In the genomic region with DNA sequence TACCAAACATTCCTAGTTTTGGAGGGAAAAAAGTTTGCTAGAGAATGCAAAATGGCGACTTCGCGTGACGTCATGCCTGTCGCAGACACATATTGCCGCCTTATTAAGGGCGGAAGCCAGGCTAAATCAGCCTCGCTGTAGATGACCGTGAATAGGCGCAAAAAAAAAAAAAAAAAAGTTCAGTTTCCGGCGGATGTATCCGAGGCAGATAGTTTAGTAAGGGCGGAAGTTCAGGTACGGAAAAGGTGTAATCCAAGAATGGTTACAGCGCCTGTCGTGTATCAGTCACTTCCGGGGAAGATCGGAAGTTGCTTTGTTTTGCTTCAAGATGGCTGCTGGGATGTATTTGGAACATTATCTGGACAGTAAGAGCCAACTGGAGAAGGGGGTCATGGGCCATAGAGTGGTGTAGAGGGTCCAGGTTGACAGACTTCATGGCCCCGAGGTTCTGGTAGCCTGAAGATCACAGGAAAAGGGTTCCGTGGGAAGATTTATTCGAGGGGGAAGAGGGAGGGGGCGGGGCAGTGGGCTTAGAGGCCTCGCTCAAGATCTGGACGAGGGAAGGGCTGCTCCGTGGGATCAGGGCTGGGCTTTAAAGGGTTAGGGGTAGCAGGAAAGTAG, we compare ENCODE assay signal across 8 mouse cellular contexts. TPM values are rescaled to one million over a fixed set of nuclear protein-coding genes. Genes with fewer than 3 reads are reported as not detected.
DNase-seq lines count a peak whose midpoint lies in the region; ATAC-seq and TF ChIP-seq lines count a peak whose summit lies in the region.

A gene (plus strand): TSS at position 228 of the 621 bp plus-strand sequence.

- under 1% methylated on average over 26 of the region's 26 CpGs for WGBS in bone marrow, adult 2 months
- whole genome bisulfite sequencing in embryonic facial prominence, embryonic 15.5 days = under 1% methylated on average over 26 of the region's 26 CpGs
- WGBS in limb, embryonic 14.5 days = 0% methylated on average over 26 of the region's 26 CpGs
- under 1% methylated on average over 26 of the region's 26 CpGs for WGBS in midbrain, postnatal 0 days

- no peaks in the 10 kb centered on the region; the same call in 1 of the 2 replicates for H3K4me1 ChIP-seq in bone marrow, adult 2 months (ENCODE audit: control insufficient read depth, insufficient read depth, low read length)
- peaks cover 14% of the 10 kb centered on the region for H3K4me1 ChIP-seq in embryonic facial prominence, embryonic 15.5 days
- H3K4me1 ChIP-seq in limb, embryonic 14.5 days (ENCODE audit: control insufficient read depth, insufficient read depth, low read length) = peaks cover 4% of the 10 kb centered on the region; the same call in 1 of the 2 replicates
- H3K4me1 ChIP-seq in midbrain, postnatal 0 days (ENCODE audit: insufficient read depth, low read length) = no peaks in the 10 kb centered on the region

- no peak; the same call in 1 of the 2 replicates for TF ChIP-seq CTCF in bone marrow, adult 2 months (IDR thresholded peaks at IDR 0.05; ENCODE audit: control insufficient read depth, insufficient read depth, low read length)
- TF ChIP-seq CTCF in midbrain, postnatal 0 days (IDR thresholded peaks at IDR 0.05) = no peak

- peak within 1 kb of the TSS; percentile 64 for H3K9ac ChIP-seq in embryonic facial prominence, embryonic 15.5 days
- peak within 1 kb of the TSS; percentile 69 for H3K9ac ChIP-seq in limb, embryonic 14.5 days (ENCODE audit: low read depth, low read length, severe bottlenecking)
- H3K9ac ChIP-seq in midbrain, postnatal 0 days (replicated peaks; ENCODE audit: low read length, poor library complexity, severe bottlenecking) = peak within 1 kb of the TSS; percentile 75

- no peaks in the 10 kb centered on the region for H3K27me3 ChIP-seq in embryonic facial prominence, embryonic 15.5 days
- no peaks in the 10 kb centered on the region for H3K27me3 ChIP-seq in limb, embryonic 14.5 days (ENCODE audit: control insufficient read depth, insufficient read depth, low read length)
- no peaks in the 10 kb centered on the region for H3K27me3 ChIP-seq in midbrain, postnatal 0 days (ENCODE audit: insufficient read depth, low read length)

- peak; percentile 95 for ATAC-seq in embryonic facial prominence, embryonic 15.5 days (ENCODE audit: insufficient number of reproducible peaks, low FRiP score, low TSS enrichment, low read depth)
- peak; percentile 96 for ATAC-seq in limb, embryonic 14.5 days (ENCODE audit: low FRiP score, low read depth)
- ATAC-seq in midbrain, postnatal 0 days (ENCODE audit: low FRiP score) = peak; percentile 95

- H3K4me2 ChIP-seq in embryonic facial prominence, embryonic 15.5 days (replicated peaks) = peak within 1 kb of the TSS; percentile 70
- H3K4me2 ChIP-seq in limb, embryonic 14.5 days (replicated peaks; ENCODE audit: low read depth, low read length, severe bottlenecking) = peak within 1 kb of the TSS; percentile 76
- H3K4me2 ChIP-seq in midbrain, postnatal 0 days (ENCODE audit: low read depth, low read length, poor library complexity, severe bottlenecking) = peak within 1 kb of the TSS; percentile 70

- peak within 1 kb of the TSS; percentile 65 for H3K27ac ChIP-seq in bone marrow, adult 2 months (ENCODE audit: control insufficient read depth, insufficient read depth, low read depth, low read length, poor library complexity)
- peak within 1 kb of the TSS; percentile 90 for H3K27ac ChIP-seq in embryonic facial prominence, embryonic 15.5 days (replicated peaks)
- H3K27ac ChIP-seq in limb, embryonic 14.5 days (replicated peaks; ENCODE audit: low read depth, low read length) = peak within 1 kb of the TSS; percentile 87
- H3K27ac ChIP-seq in midbrain, postnatal 0 days (ENCODE audit: low read depth, low read length) = peak within 1 kb of the TSS; percentile 79

- peak; percentile 100 for DNase-seq in 416B (ENCODE audit: low read depth)
- peak; percentile 93 for DNase-seq in heart, adult 8-10 months (ENCODE audit: low spot score)
- peak; percentile 96 for DNase-seq in kidney, adult 9 months
- peak; percentile 97 for DNase-seq in limb, embryonic 14.5 days (ENCODE audit: low spot score)
- peak; percentile 99 for DNase-seq in midbrain, postnatal 0 days (ENCODE audit: low spot score)
- DNase-seq in spleen, postnatal 14 days (ENCODE audit: low spot score in 2 of 2) = peak; percentile 66 to 81

- no peaks in the 10 kb centered on the region for H3K9me3 ChIP-seq in embryonic facial prominence, embryonic 15.5 days (replicated peaks)
- H3K9me3 ChIP-seq in limb, embryonic 14.5 days (ENCODE audit: control insufficient read depth, low read length) = no peaks in the 10 kb centered on the region
- H3K9me3 ChIP-seq in midbrain, postnatal 0 days (ENCODE audit: low read length) = no peaks in the 10 kb centered on the region

- no peak for TF ChIP-seq POLR2A in bone marrow, adult 2 months (IDR thresholded peaks at IDR 0.05; ENCODE audit: borderline replicate concordance, control insufficient read depth, low read depth, low read length)
- no peak for TF ChIP-seq POLR2A in limb, embryonic 14.5 days (IDR thresholded peaks at IDR 0.05; ENCODE audit: borderline replicate concordance, extremely low read depth, insufficient read depth, insufficient read length)

- peaks cover 41% of the 10 kb centered on the region for H3K36me3 ChIP-seq in embryonic facial prominence, embryonic 15.5 days
- H3K36me3 ChIP-seq in limb, embryonic 14.5 days (ENCODE audit: control insufficient read depth, insufficient read depth, low read length) = peaks cover 47% of the 10 kb centered on the region
- H3K36me3 ChIP-seq in midbrain, postnatal 0 days (ENCODE audit: insufficient read depth, low read length) = peaks cover 30% of the 10 kb centered on the region

- peak within 1 kb of the TSS; percentile 96 for H3K4me3 ChIP-seq in bone marrow, adult 2 months (replicated peaks; ENCODE audit: control insufficient read depth, low read depth, low read length)
- peak within 1 kb of the TSS; percentile 75 for H3K4me3 ChIP-seq in embryonic facial prominence, embryonic 15.5 days (replicated peaks)
- peak within 1 kb of the TSS; percentile 51 for H3K4me3 ChIP-seq in limb, embryonic 14.5 days (replicated peaks; ENCODE audit: low read length)
- H3K4me3 ChIP-seq in midbrain, postnatal 0 days (ENCODE audit: low read depth, low read length) = peak within 1 kb of the TSS; percentile 69

RNA-seq across cellular contexts. Expression of the gene that starts here (rescaled TPM):
- polyA plus RNA-seq in bone marrow, adult 2 months (2011; ENCODE audit: insufficient read depth, insufficient read length, low replicate concordance, missing spikeins) = 19.6 and 42.0 TPM in 2 replicates
- 154 TPM in 2 replicates for polyA plus RNA-seq in embryonic facial prominence, embryonic 15.5 days (2015; fragmentation: Nextera tagmentation; extraction: Ambion mirVana)
- total RNA-seq in heart, adult 8-10 months (2022) = 10 to 100 TPM; 24.7 to 27.7 (median 25.1) TPM
- 143 TPM in 2 replicates for polyA plus RNA-seq in limb, embryonic 14.5 days (2012; rRNA removed)
- polyA plus RNA-seq in limb, embryonic 14.5 days (2014; fragmentation: Nextera tagmentation; extraction: Ambion mirVana) = 122 and 131 TPM in 2 replicates
- 60.4 and 69.8 TPM in 2 replicates for total RNA-seq in midbrain, postnatal 0 days (2014; rRNA removed)
- polyA plus RNA-seq in midbrain, postnatal 0 days (2015; fragmentation: Nextera tagmentation; extraction: Ambion mirVana) = 97.8 and 104 TPM in 2 replicates

Comparison
In these comparisons a context has a peak if more than half of its experiments do, and no peak if none do; other contexts are left out.
1. Peak in every context shown above with its lines: DNase-seq, ATAC-seq, H3K4me3 ChIP-seq and H3K27ac ChIP-seq.